In the genomic region with DNA sequence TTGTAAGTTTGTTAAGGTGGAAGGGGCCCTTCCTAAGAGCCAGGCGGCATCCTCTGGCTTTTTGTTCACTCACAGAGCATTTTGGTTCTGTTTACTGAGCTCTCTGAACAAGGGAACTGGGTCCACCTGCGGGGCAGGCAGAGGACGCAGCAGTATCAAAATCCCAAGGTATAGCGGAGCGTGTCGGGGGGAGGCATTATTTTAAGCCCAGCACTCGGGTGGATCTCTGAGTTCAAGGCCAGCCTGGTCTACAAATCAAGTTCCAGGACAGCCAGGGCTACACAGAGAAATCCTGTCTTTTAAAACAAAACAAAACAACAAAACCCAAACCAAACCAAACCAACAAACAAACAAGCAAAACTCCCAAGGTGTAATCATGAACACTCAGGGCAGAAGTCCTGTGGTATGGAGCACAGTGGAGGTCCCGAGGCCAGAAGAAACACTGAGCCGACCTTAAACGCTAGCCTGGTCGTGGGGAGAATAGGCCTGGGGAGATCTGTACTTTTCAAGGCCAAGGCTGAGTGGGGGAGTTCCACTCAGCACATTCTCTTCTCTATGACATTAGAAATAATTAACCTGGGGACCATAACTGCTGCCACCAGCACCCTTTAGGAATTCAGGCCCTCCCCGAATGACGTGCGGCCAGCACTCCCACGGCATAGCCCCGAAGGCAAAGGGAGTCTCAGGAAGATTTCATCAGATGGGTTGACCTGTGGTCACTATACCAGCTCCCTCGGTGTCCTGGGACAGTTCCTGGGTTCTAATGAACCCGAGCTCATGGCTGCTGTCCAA, we compare ENCODE assay signal across 9 mouse cellular contexts. TPM values are rescaled to one million over a fixed set of nuclear protein-coding genes. Genes with fewer than 3 reads are reported as not detected.
DNase-seq lines count a peak whose midpoint lies in the region; ATAC-seq and TF ChIP-seq lines count a peak whose summit lies in the region.
"Had no signal": no experiment of that assay in that cellular context is flagged by ENCODE, and none has a peak within 500 bp of the region (broad histone marks: within the 10 kb centered on the region; RNA-seq: fewer than 3 reads in every experiment).

No protein-coding gene starts in this region.

- TF ChIP-seq CTCF in ES-Bruce4 (IDR thresholded peaks at IDR 0.05; ENCODE audit: low read depth, low read length) = no peak
- TF ChIP-seq CTCF in intestine, postnatal 0 days (IDR thresholded peaks at IDR 0.05; ENCODE audit: low read depth) = no peak

- 50% methylated on average over 18 of the region's 18 CpGs for WGBS in intestine, postnatal 0 days
- WGBS in limb, embryonic 13.5 days = 76% methylated on average over 18 of the region's 18 CpGs

- no peaks in the 10 kb centered on the region for H3K36me3 ChIP-seq in ES-Bruce4 (ENCODE audit: control insufficient read depth, insufficient read depth, low read length, poor library complexity, severe bottlenecking)
- no peaks in the 10 kb centered on the region for H3K36me3 ChIP-seq in intestine, postnatal 0 days (ENCODE audit: control insufficient read depth, insufficient read depth)
- no peaks in the 10 kb centered on the region for H3K36me3 ChIP-seq in limb, embryonic 13.5 days

- no peak overlapping the region for H3K4me3 ChIP-seq in ES-Bruce4 (ENCODE audit: low read depth, low read length)
- no peak overlapping the region for H3K4me3 ChIP-seq in intestine, postnatal 0 days (ENCODE audit: low read depth, low read length)
- peak overlapping the region; percentile 30 for H3K4me3 ChIP-seq in limb, embryonic 13.5 days

- no peaks in the 10 kb centered on the region for H3K27me3 ChIP-seq in ES-Bruce4 (ENCODE audit: control insufficient read depth, insufficient read depth, low read length, poor library complexity, severe bottlenecking)
- no peaks in the 10 kb centered on the region for H3K27me3 ChIP-seq in intestine, postnatal 0 days (replicated peaks; ENCODE audit: control insufficient read depth, insufficient read depth, low read length)
- no peaks in the 10 kb centered on the region for H3K27me3 ChIP-seq in limb, embryonic 13.5 days

- H3K4me2 ChIP-seq in intestine, postnatal 0 days (replicated peaks; ENCODE audit: low read depth) = peak overlapping the region; percentile 49
- peak overlapping the region; percentile 58 for H3K4me2 ChIP-seq in limb, embryonic 13.5 days (replicated peaks)

- no peak for TF ChIP-seq POLR2A in ES-Bruce4 (IDR thresholded peaks at IDR 0.05; ENCODE audit: insufficient read depth, low read length)

- H3K9ac ChIP-seq in ES-Bruce4 (ENCODE audit: low read depth, poor library complexity, severe bottlenecking) = peak overlapping the region; percentile 80
- no peak overlapping the region for H3K9ac ChIP-seq in intestine, postnatal 0 days (ENCODE audit: low read depth, low read length)
- 0 out of 2 replicates have a peak overlapping the region, but pooled peaks have one; percentile 54 for H3K9ac ChIP-seq in limb, embryonic 13.5 days

- peak; percentile 57 to 62 for DNase-seq in adrenal gland, adult (ENCODE audit: inconsistent age in 2 of 2, low spot score in 1 of 2)
- no peak for DNase-seq in adrenal gland, postnatal 25 days
- no peak for DNase-seq in layer of hippocampus, postnatal 14 days (ENCODE audit: low spot score in 2 of 2)
- no peak for DNase-seq in T-cell, adult 2 months (ENCODE audit: low spot score)
- DNase-seq in cerebellum, adult 11 months = no peak

- H3K9me3 ChIP-seq in ES-Bruce4 (replicated peaks; ENCODE audit: control insufficient read depth, insufficient read depth, low read length, poor library complexity, severe bottlenecking) = no peaks in the 10 kb centered on the region
- no peaks in the 10 kb centered on the region for H3K9me3 ChIP-seq in intestine, postnatal 0 days (ENCODE audit: control insufficient read depth)
- no peaks in the 10 kb centered on the region for H3K9me3 ChIP-seq in limb, embryonic 13.5 days

- no peak for TF ChIP-seq EP300 in ES-Bruce4 (IDR thresholded peaks at IDR 0.05; ENCODE audit: insufficient read depth, low read depth, low read length)

- H3K4me1 ChIP-seq in ES-Bruce4 (ENCODE audit: control insufficient read depth, insufficient read depth, low read length) = no peaks in the 10 kb centered on the region
- H3K4me1 ChIP-seq in intestine, postnatal 0 days (replicated peaks; ENCODE audit: control insufficient read depth, insufficient read depth, low read length) = 0 out of 2 replicates have a peak, but pooled peaks cover 3% of the 10 kb centered on the region
- peaks cover 29% of the 10 kb centered on the region for H3K4me1 ChIP-seq in limb, embryonic 13.5 days

- no peak overlapping the region for H3K27ac ChIP-seq in ES-Bruce4 (ENCODE audit: insufficient read depth, low read length)
- H3K27ac ChIP-seq in intestine, postnatal 0 days (ENCODE audit: low read depth, low read length) = no peak overlapping the region
- H3K27ac ChIP-seq in limb, embryonic 13.5 days = peak overlapping the region; percentile 82

- no peak for ATAC-seq in intestine, postnatal 0 days
- no peak for ATAC-seq in limb, embryonic 13.5 days (ENCODE audit: low FRiP score, low read depth)

RNA-seq across cellular contexts. Expression of a gene that starts 10.4 kb away (rescaled TPM):
- total RNA-seq in adrenal gland, postnatal 25 days (2021) = 27.7 and 33.5 TPM in 2 replicates
- 26.5 and 27.5 TPM in 2 replicates for polyA plus RNA-seq in ES-Bruce4 (2011; ENCODE audit: insufficient read depth, insufficient read length, low read depth, missing spikeins)
- 10.2 and 10.3 TPM in 2 replicates for polyA plus RNA-seq in intestine, postnatal 0 days (2015; fragmentation: Nextera tagmentation; extraction: Ambion mirVana)
- 20.1 and 20.2 TPM in 2 replicates for polyA plus RNA-seq in limb, embryonic 13.5 days (2015; fragmentation: Nextera tagmentation; extraction: Ambion mirVana)
- 10 to 100 TPM; 81.6 to 86.9 TPM for total RNA-seq in layer of hippocampus, postnatal 14 days (2021)

RNA-seq across cellular contexts. Expression of a gene that starts 28.8 kb away (rescaled TPM):
- 108 and 110 TPM in 2 replicates for total RNA-seq in adrenal gland, postnatal 25 days (2021)
- 78.4 and 86.5 TPM in 2 replicates for polyA plus RNA-seq in ES-Bruce4 (2011; ENCODE audit: insufficient read depth, insufficient read length, low read depth, missing spikeins)
- 140 and 151 TPM in 2 replicates for polyA plus RNA-seq in intestine, postnatal 0 days (2015; fragmentation: Nextera tagmentation; extraction: Ambion mirVana)
- 82.5 and 83.5 TPM in 2 replicates for polyA plus RNA-seq in limb, embryonic 13.5 days (2015; fragmentation: Nextera tagmentation; extraction: Ambion mirVana)
- 100 to 1,000 TPM; 321 to 323 TPM for total RNA-seq in layer of hippocampus, postnatal 14 days (2021)

RNA-seq across cellular contexts. Expression of a gene that starts 41.7 kb away (rescaled TPM):
- total RNA-seq in adrenal gland, postnatal 25 days (2021) = 61.5 and 74.2 TPM in 2 replicates
- polyA plus RNA-seq in ES-Bruce4 (2011; ENCODE audit: insufficient read depth, insufficient read length, low read depth, missing spikeins) = 105 and 123 TPM in 2 replicates
- 42.2 and 44.7 TPM in 2 replicates for polyA plus RNA-seq in intestine, postnatal 0 days (2015; fragmentation: Nextera tagmentation; extraction: Ambion mirVana)
- polyA plus RNA-seq in limb, embryonic 13.5 days (2015; fragmentation: Nextera tagmentation; extraction: Ambion mirVana) = 140 and 142 TPM in 2 replicates
- total RNA-seq in layer of hippocampus, postnatal 14 days (2021) = 10 to 100 TPM; 60.4 to 64.1 TPM

RNA-seq across cellular contexts. Expression of a gene that starts 42.5 kb away (rescaled TPM):
- 1.2 TPM in 1 of 2 replicates, not detected in the other for total RNA-seq in adrenal gland, postnatal 25 days (2021)
- not detected in 2 replicates for polyA plus RNA-seq in ES-Bruce4 (2011; ENCODE audit: insufficient read depth, insufficient read length, low read depth, missing spikeins)
- 0.43 and 1.1 TPM in 2 replicates for polyA plus RNA-seq in intestine, postnatal 0 days (2015; fragmentation: Nextera tagmentation; extraction: Ambion mirVana)
- 1.9 and 2.0 TPM in 2 replicates for polyA plus RNA-seq in limb, embryonic 13.5 days (2015; fragmentation: Nextera tagmentation; extraction: Ambion mirVana)
- total RNA-seq in layer of hippocampus, postnatal 14 days (2021) = not detected
- total RNA-seq: left cerebral cortex, postnatal 36 days had no signal

Comparison
In these comparisons a context has a peak if more than half of its experiments do, and no peak if none do; other contexts are left out.
1. DNase-seq: peak in adrenal gland, adult (2 of 2); none in adrenal gland, postnatal 25 days (single experiment), layer of hippocampus, postnatal 14 days (0 of 2), T-cell, adult 2 months (single experiment) and cerebellum, adult 11 months (single experiment).